Mouse (Mus musculus) erythroblast, adult 5-6 weeks (primary cell): ENCODE data around the gene Dpp8. TPM values are rescaled to one million over a fixed set of nuclear protein-coding genes. Genes with fewer than 3 reads are reported as not detected.

Source experiments
- ATAC-seq: replicated peaks from 2 replicates; pipeline ENCODE4 v1.8.0; 2016; ENCODE audit warnings: moderate number of reproducible peaks, mild to moderate bottlenecking, moderate TSS enrichment, inconsistent platforms; ENCODE audit not compliant: poor library complexity, low FRiP score, severe bottlenecking
- total RNA-seq, 2 experiments: library from RNA; stranded (forward) in 1 of 2; stranded (reverse) in 1 of 2; fragments of 150-400 nt in 1 of 2; fragments of 200-764, 138-1000 nt in 1 of 2; gene quantifications; 2 replicates each; pipeline versions ENCODE4 v1.2.3 to v1.2.4; 2015 to 2017; ENCODE audit warnings: low replicate concordance in 2 of 2

Dpp8 gene
- total RNA-seq, 2 experiments from 2014 or later, result 46.1 to 69.0 TPM

- peak; percentile 63; the same call in 1 of the 2 replicates for ATAC-seq
These were observed 88.7 kb downstream of the Dpp8 start for GRCm38 (mm10) chr9:65120935-65121334.

- no peak for ATAC-seq
These were observed 90.3 kb downstream of the Dpp8 start for GRCm38 (mm10) chr9:65122545-65122944.

- no peak for ATAC-seq
These were observed 91.4 kb downstream of the Dpp8 start for GRCm38 (mm10) chr9:65123552-65124168.

- no peak for ATAC-seq
These were observed 96.1 kb downstream of the Dpp8 start for GRCm38 (mm10) chr9:65128123-65128815.

GRCm38 (mm10) chr9:65131717-65132116, 99.5 kb downstream of the Dpp8 start:
- no peak for ATAC-seq

Other genes with a start within 250 kb of the Dpp8 start
- gene Dennd4a, start 221.1 kb upstream of the Dpp8 start, total RNA-seq (2015; ENCODE audit: low replicate concordance), result 2,131 and 2,183 TPM in 2 replicates
- gene Dennd4a, start 221.1 kb upstream of the Dpp8 start, total RNA-seq (2017; ENCODE audit: low replicate concordance), result 2,463 and 2,483 TPM in 2 replicates
- gene Slc24a1, start 80.8 kb upstream of the Dpp8 start, total RNA-seq (2015; ENCODE audit: low replicate concordance), result not detected in 2 replicates
- 0.68 and 0.70 TPM in 2 replicates for gene Slc24a1, start 80.8 kb upstream of the Dpp8 start, total RNA-seq (2017; ENCODE audit: low replicate concordance)
- 10.4 and 11.7 TPM in 2 replicates for gene Ints14, start 71.5 kb upstream of the Dpp8 start, total RNA-seq (2015; ENCODE audit: low replicate concordance)
- gene Ints14, start 71.5 kb upstream of the Dpp8 start, total RNA-seq (2017; ENCODE audit: low replicate concordance), result 7.5 and 7.8 TPM in 2 replicates
- gene Hacd3, start 10.7 kb upstream of the Dpp8 start, total RNA-seq (2015; ENCODE audit: low replicate concordance), result 6.1 and 18.3 TPM in 2 replicates
- 19.9 and 20.2 TPM in 2 replicates for gene Hacd3, start 10.7 kb upstream of the Dpp8 start, total RNA-seq (2017; ENCODE audit: low replicate concordance)
- not detected in 2 replicates for gene Igdcc4, start 69.1 kb downstream of the Dpp8 start, total RNA-seq (2015; ENCODE audit: low replicate concordance)
- 0.56 TPM in 1 of 2 replicates, not detected in the other for gene Igdcc4, start 69.1 kb downstream of the Dpp8 start, total RNA-seq (2017; ENCODE audit: low replicate concordance)
- gene Igdcc3, start 108.8 kb downstream of the Dpp8 start, total RNA-seq (2015; ENCODE audit: low replicate concordance), result not detected in 2 replicates
- gene Igdcc3, start 108.8 kb downstream of the Dpp8 start, total RNA-seq (2017; ENCODE audit: low replicate concordance), result not detected in 2 replicates
- 10.2 and 13.2 TPM in 2 replicates for gene Parp16, start 162.9 kb downstream of the Dpp8 start, total RNA-seq (2015; ENCODE audit: low replicate concordance)
- 14.5 and 15.3 TPM in 2 replicates for gene Parp16, start 162.9 kb downstream of the Dpp8 start, total RNA-seq (2017; ENCODE audit: low replicate concordance)
- not detected in 2 replicates for gene Cilp, start 232.8 kb downstream of the Dpp8 start, total RNA-seq (2015; ENCODE audit: low replicate concordance)
- gene Cilp, start 232.8 kb downstream of the Dpp8 start, total RNA-seq (2017; ENCODE audit: low replicate concordance), result not detected in 2 replicates